Mouse (Mus musculus) lung, embryonic 16.5 days (tissue): ENCODE data around the gene Rapsn. TPM values are rescaled to one million over a fixed set of nuclear protein-coding genes. Genes with fewer than 3 reads are reported as not detected.

Experiments
- ATAC-seq: fragments of 200-750 bp; cut with Nextera tagmentation; 2 replicates; pipeline ENCODE4 v1.8.0; 2017; ENCODE audit warnings: low read depth, mild to moderate bottlenecking, moderate library complexity
- H3K27ac ChIP-seq: fragments of 300-500 bp; sonication (generic); 2 replicates; pipeline ENCODE4 v1.5.1; 2014; ENCODE audit warnings: mild to moderate bottlenecking, control low read depth, low read length
- H3K27me3 ChIP-seq: fragments of 300-500 bp; sonication (generic); 2 replicates; pipeline ENCODE4 v1.6.1; 2014; ENCODE audit warnings: low read depth, low read length, mixed read lengths; ENCODE audit not compliant: control insufficient read depth, insufficient read depth
- H3K36me3 ChIP-seq: fragments of 300-500 bp; sonication (generic); 2 replicates; pipeline ENCODE4 v1.6.1; 2014; ENCODE audit warnings: low read length; ENCODE audit not compliant: control insufficient read depth, insufficient read depth
- H3K4me1 ChIP-seq: fragments of 300-500 bp; sonication (generic); replicated peaks from 2 replicates; pipeline ENCODE4 v1.6.1; 2014; ENCODE audit warnings: low read length, mixed read lengths; ENCODE audit not compliant: control insufficient read depth, insufficient read depth
- H3K4me2 ChIP-seq: fragments of 300-500 bp; sonication (generic); 2 replicates; pipeline ENCODE4 v1.6.1; 2014; ENCODE audit warnings: low read depth, low read length, control low read depth
- H3K4me3 ChIP-seq: fragments of 300-500 bp; sonication (generic); 2 replicates; pipeline ENCODE4 v1.5.1; 2014; ENCODE audit warnings: mild to moderate bottlenecking, low read length, control low read depth
- H3K9ac ChIP-seq: fragments of 300-500 bp; sonication (generic); 2 replicates; pipeline ENCODE4 v1.6.1; 2014; ENCODE audit warnings: low read length, control low read depth
- H3K9me3 ChIP-seq: fragments of 300-500 bp; sonication (generic); 2 replicates; pipeline ENCODE4 v1.6.1; 2016; ENCODE audit warnings: low read length; ENCODE audit not compliant: control insufficient read depth
- WGBS: fragments of 180-500 bp; shearing (Covaris S2); extraction: QIAGEN DNeasy Blood & Tissue Kit; methylation state at CpG from one replicate; pipeline ENCODE4 v1.1.7; 2014; 5-methylcytosine and 5-hydroxymethylcytosine counted together
- polyA plus RNA-seq: library from polyadenylated mRNA; unstranded; fragments of >200 nt; fragmentation: Nextera tagmentation; extraction: Ambion mirVana; gene quantifications from 2 replicates; pipeline ENCODE4 v1.2.1, GENCODE M21; 2015

The Rapsn gene
- polyA plus RNA-seq, 1 experiment from 2014 or later, result 2.0 TPM

DNA sequence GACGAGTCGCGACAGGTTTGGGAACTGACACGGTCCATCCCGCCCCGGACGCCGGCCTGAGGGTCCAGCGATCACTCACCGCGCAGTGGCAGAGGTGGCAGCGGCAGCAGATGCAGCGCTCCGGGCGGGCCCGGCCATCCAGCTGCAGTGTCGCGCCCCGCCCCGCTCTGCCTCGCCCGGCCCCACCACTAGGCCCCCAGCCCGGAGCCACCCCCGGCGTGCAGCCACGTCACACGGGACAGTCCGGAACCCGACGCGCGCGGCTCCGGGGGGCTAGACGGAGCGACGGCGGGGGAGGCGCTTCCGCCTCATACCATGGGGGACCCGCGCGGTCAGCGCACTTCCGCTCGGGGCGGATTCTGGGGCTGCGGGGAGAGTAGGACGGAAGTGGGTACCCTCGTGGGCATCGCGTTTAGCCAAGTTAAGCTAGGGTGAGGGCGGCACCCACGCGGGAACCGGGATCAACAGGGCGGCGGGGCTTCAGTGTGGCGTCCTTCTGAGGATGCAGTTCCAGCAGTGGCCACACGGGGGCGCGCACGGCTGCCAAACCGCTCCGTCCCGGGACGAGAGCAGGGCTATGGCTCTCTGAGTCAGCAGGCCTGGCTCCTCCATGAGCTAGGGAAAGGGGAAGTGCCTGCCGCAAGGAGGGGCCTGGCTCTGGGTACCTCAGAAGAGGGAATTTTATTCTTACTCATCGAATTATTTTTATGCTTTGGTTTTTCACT, 34.8 kb downstream of the Rapsn start, which contains the start of gene Slc39a13:
Slc39a13 (minus strand) TSS at position 342 of the 725 bp plus-strand sequence.
- no peaks in the 10 kb centered on the region for H3K36me3 ChIP-seq
- H3K4me2 ChIP-seq, result peak within 1 kb of the TSS; percentile 83
- H3K4me3 ChIP-seq, result peak within 1 kb of the TSS; percentile 68
- peak within 1 kb of the TSS; percentile 84 for H3K27ac ChIP-seq
- H3K9ac ChIP-seq, result peak within 1 kb of the TSS; percentile 64
- peaks cover 20% of the 10 kb centered on the region for H3K4me1 ChIP-seq
- no peaks in the 10 kb centered on the region for H3K9me3 ChIP-seq
- WGBS, result 2% methylated on average over 61 of the region's 69 CpGs
- H3K27me3 ChIP-seq, result no peaks in the 10 kb centered on the region
- peak; percentile 97 for ATAC-seq

DNA sequence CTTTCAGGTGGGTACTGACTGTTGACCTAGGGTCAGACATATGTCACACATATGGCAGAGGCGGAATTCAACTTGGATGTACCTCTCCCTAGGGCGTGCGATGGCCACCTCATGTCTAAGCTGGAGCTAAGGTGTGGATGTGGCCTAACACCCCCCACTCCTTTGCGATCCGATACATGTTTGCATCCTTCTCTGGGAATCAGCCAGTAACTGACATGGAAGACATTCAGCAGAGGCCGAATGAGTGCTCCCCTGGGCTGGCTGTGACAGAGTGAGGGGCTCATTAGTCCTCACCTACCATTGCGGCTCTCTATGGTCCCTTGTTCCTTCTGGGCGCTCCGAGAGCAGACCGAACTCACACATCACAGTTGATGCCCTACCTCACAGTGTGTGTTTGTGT, 35.6 kb downstream of the Rapsn start:
- 83% methylated on average over 10 of the region's 10 CpGs for WGBS
- Histone ChIP-seq H3K27me3 (no peaks in the 10 kb centered on the region), H3K4me1 (peaks cover 20% of the 10 kb centered on the region), H3K9ac (peak overlapping the region; percentile 64), H3K4me2 (peak overlapping the region; percentile 83), H3K9me3 (no peaks in the 10 kb centered on the region), H3K27ac (peak overlapping the region; percentile 84), H3K36me3 (no peaks in the 10 kb centered on the region), H3K4me3 (peak overlapping the region; percentile 68)
- no peak for ATAC-seq

DNA sequence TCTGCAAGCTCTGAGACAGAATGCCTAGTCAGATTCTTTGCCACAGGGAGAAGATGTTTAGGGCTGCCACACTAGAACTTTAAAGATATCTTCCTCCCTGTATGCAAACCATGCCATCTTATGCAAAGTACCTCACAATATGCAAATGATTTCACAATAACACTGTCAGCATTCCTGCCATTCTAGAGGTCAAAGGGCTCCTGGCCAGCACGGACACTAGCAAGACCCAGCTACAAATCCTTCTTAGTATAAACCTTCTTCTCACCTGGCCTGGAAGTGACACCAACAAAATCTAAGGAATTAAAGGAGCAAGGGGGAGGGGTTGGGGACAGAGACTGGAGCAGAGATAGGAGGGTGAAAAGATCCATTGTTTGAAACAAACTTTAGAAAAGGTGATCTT, 36.7 kb downstream of the Rapsn start:
- WGBS, result 16% methylated on average over 1 of the region's 1 CpGs

DNA sequence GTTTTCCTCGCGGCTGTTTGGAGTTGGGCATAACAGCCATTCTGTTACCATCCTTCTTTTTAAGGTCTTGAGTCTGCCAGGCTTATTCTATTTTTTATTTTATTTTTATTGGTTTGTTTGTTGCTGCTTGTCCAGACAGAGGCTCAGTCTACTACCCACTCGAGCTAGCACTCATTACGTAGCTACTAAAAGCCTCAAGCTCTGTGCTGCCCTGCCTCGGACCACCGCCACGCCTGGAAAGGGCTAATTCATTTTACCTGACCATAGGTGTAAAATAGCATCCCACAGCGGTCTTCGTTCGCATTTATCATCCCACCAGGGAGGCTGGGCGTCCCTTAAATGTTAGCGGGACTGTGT, 42.5 kb downstream of the Rapsn start:
- no peaks in the 10 kb centered on the region for H3K36me3 ChIP-seq
- H3K9me3 ChIP-seq, result no peaks in the 10 kb centered on the region
- H3K4me3 ChIP-seq, result peak overlapping the region; percentile 60
- peak overlapping the region; percentile 96 for H3K4me2 ChIP-seq
- 14% methylated on average over 12 of the region's 12 CpGs for WGBS
- H3K9ac ChIP-seq, result peak overlapping the region; percentile 79
- no peaks in the 10 kb centered on the region for H3K27me3 ChIP-seq
- no peak overlapping the region for H3K27ac ChIP-seq
- ATAC-seq, result no peak
- peaks cover 6% of the 10 kb centered on the region for H3K4me1 ChIP-seq

More for the DNA sequence above, 36.7 kb downstream of the Rapsn start:
- H3K4me3 ChIP-seq, result no peak overlapping the region
- no peak for ATAC-seq
- H3K27ac ChIP-seq, result no peak overlapping the region
- H3K9me3 ChIP-seq, result no peaks in the 10 kb centered on the region
- H3K4me2 ChIP-seq, result no peak overlapping the region
- no peaks in the 10 kb centered on the region for H3K27me3 ChIP-seq
- peaks cover 20% of the 10 kb centered on the region for H3K4me1 ChIP-seq
- no peaks in the 10 kb centered on the region for H3K36me3 ChIP-seq
- H3K9ac ChIP-seq, result no peak overlapping the region

DNA sequence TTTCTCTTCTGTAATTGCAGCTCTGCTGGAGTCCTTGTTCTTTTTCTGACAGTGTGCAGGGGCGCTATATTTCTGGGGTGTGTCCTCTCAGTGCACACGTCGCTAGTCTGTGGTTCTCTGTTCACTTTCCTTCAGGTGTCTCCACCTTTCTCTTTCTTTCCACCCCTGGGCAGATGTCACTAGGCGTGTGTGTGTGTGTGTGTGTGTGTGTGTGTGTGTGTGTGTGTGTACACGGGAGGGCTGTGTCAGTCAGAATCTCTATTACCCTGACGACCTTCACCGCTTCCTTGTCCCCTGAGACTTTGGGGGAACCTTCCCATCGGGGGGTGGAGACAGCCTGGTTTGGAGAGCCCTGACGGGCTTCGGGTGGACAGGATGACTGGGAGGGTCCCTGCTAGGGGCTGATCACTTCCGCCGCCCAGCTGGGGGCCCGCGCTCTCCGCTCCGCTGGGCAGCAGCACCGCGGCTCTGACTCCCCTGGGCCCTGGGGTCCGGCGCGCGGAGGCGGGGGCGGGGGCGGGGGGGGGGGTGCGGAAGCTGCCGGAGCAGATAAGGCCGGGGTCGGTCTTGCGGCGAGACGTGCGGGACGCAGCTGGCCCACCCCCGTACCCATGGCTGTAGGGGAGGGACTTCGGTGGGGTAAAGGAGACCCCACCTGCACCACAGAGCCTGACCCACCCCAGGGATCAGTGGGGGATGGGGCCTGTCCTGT, 43.0 kb downstream of the Rapsn start:
- H3K4me2 ChIP-seq, result peak overlapping the region; percentile 96
- H3K9me3 ChIP-seq, result no peaks in the 10 kb centered on the region
- H3K9ac ChIP-seq, result peak overlapping the region; percentile 79
- WGBS, result under 1% methylated on average over 25 of the region's 36 CpGs
- peaks cover 6% of the 10 kb centered on the region for H3K4me1 ChIP-seq
- peak; percentile 74 for ATAC-seq
- H3K36me3 ChIP-seq, result no peaks in the 10 kb centered on the region
- H3K27ac ChIP-seq, result no peak overlapping the region
- H3K4me3 ChIP-seq, result peak overlapping the region; percentile 60
- H3K27me3 ChIP-seq, result no peaks in the 10 kb centered on the region

DNA sequence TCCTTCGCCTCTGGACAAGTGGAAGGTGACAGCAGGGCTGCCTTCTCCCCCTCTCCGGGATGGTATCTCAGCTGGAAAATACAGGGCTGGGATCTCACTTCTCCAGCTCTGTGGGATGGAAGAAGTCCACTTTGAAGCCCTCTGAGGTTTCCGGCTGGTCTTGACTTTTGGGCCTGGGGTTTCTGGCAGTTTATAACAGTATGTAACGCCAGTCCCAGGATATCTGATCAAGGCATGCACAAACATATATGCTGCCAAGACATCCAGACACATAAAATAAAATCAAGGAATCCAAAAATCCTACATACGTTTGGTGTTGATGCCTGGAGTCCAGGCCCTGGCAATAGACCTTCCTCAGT, 43.6 kb downstream of the Rapsn start:
- ATAC-seq, result no peak
- 25% methylated on average over 5 of the region's 5 CpGs for WGBS
- peak overlapping the region; percentile 79 for H3K9ac ChIP-seq
- H3K9me3 ChIP-seq, result no peaks in the 10 kb centered on the region
- no peaks in the 10 kb centered on the region for H3K36me3 ChIP-seq
- H3K27ac ChIP-seq, result no peak overlapping the region
- H3K4me1 ChIP-seq, result peaks cover 6% of the 10 kb centered on the region
- no peaks in the 10 kb centered on the region for H3K27me3 ChIP-seq
- peak overlapping the region; percentile 60 for H3K4me3 ChIP-seq
- peak overlapping the region; percentile 96 for H3K4me2 ChIP-seq

DNA sequence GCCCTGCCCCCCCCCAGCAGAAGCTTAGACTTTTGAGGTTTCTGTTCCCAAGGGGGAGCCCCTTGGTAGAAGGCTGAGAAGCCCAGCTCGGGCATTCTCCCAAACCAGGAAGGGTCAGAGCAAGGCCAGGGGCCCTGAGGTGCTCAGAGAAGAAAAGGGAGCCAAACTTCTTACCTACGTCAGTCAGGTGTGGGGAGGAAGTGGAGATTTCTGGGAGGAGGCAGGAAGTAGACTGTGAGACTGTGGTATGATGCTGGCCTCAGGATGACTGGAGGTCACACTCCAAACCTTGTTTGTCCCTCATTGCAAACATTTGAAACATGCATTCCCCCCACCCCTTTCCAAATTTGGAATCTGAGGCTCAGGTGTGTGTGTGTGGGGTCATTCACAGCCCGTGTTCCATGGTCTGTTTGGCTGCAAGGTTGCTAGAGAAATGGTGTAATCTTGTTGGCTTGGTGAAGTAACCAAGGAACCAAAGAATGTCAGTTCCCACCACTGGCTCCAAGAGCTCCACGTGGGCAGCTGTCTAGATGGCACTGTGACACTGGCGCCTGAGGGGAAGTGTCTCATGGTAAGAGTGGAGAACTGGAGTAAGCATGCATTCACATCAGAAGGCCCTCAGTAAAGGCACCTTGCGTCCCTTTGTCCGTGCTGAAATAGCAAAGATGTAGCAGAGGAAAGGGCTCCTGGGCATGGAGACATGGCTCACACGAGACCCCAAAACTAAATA, 45.5 kb downstream of the Rapsn start:
- H3K4me1 ChIP-seq, result peaks cover 6% of the 10 kb centered on the region
- no peaks in the 10 kb centered on the region for H3K9me3 ChIP-seq
- H3K27ac ChIP-seq, result no peak overlapping the region
- no peaks in the 10 kb centered on the region for H3K27me3 ChIP-seq
- no peak overlapping the region for H3K4me2 ChIP-seq
- no peaks in the 10 kb centered on the region for H3K36me3 ChIP-seq
- H3K9ac ChIP-seq, result no peak overlapping the region
- ATAC-seq, result no peak
- 68% methylated on average over 8 of the region's 8 CpGs for WGBS
- H3K4me3 ChIP-seq, result no peak overlapping the region

DNA sequence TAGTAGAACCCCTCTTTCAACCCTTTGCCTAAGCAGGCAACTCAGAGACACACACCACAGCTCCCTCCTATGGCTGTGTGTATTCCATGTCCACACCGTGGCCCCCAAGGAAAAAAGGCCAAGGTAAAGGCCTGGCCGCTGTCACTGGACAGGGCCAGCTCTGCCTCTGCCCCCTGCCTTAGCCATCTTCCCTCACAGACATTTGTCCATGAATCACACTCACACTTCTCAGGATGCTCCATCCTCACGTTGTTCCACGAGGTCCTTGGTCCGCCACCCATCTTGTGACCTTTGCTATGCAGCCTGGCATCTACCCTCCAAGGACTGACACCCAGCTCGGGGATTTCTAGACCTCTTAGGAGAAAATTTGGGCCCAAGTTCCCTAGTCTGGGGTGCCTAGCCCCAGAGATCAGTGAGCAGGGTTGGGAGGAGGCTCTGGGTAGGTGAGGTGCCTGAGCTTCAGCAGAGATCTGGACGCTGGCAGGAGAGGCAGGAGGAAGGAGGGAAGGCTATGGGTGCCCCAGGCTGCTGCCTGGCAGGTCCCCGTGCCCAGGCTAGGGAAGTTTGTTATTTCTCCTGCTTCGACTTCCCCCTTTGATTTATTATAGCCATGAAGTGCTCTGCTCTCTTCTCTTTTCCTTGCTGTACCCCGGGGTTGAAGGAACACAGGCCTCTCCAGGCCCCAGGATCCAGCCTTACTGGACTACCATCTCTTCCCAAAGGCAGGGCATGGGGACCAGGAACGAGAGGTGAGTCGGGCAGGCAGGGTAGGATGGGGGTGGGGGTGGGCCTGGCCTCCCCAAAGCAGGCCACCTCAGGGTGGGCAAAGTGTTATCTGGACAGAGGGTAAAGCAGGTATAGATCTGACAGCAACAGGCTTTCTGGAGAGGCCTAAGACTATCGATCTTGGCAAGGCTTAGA, 46.6 kb downstream of the Rapsn start, which contains the start of gene Spi1:
Spi1 (plus strand) TSS at position 616 of the 921 bp plus-strand sequence.
- WGBS, result 74% methylated on average over 13 of the region's 13 CpGs

More for the DNA sequence above, 46.6 kb downstream of the Rapsn start, which contains the start of gene Spi1:
- H3K4me1 ChIP-seq, result peaks cover 6% of the 10 kb centered on the region
- H3K9ac ChIP-seq, result 0 out of 2 replicates have a peak within 1 kb of the TSS, but pooled peaks have one; percentile 11
- H3K9me3 ChIP-seq, result no peaks in the 10 kb centered on the region
- H3K36me3 ChIP-seq, result no peaks in the 10 kb centered on the region
- no peak within 1 kb of the TSS for H3K4me2 ChIP-seq
- ATAC-seq, result no peak
- H3K27me3 ChIP-seq, result no peaks in the 10 kb centered on the region
- peak within 1 kb of the TSS; percentile 38 for H3K27ac ChIP-seq
- no peak within 1 kb of the TSS for H3K4me3 ChIP-seq
